Mouse (Mus musculus) activated CD4-positive, CD25-positive, alpha-beta regulatory T cell, adult 4 months (primary cell): Measurements from ENCODE around the gene Spaca7. TPM values are rescaled to one million over a fixed set of nuclear protein-coding genes. Genes with fewer than 3 reads are reported as not detected.
"Not testable (repeated sequence)": the region's sequence is repeated elsewhere in the genome, so short reads cannot be mapped to it uniquely, and the experiment has no call there.

Experiments
- ATAC-seq: one replicate; pipeline ENCODE4 v1.8.0; 2017
- polyA plus RNA-seq, 2 experiments: library from polyadenylated mRNA; unstranded; fragments of 100-300 nt; shearing (Covaris generic); gene quantifications; one replicate each; pipeline ENCODE4 v1.2.1; 2017

Spaca7 gene
- polyA plus RNA-seq, 2 experiments from 2014 or later = not detected

DNA sequence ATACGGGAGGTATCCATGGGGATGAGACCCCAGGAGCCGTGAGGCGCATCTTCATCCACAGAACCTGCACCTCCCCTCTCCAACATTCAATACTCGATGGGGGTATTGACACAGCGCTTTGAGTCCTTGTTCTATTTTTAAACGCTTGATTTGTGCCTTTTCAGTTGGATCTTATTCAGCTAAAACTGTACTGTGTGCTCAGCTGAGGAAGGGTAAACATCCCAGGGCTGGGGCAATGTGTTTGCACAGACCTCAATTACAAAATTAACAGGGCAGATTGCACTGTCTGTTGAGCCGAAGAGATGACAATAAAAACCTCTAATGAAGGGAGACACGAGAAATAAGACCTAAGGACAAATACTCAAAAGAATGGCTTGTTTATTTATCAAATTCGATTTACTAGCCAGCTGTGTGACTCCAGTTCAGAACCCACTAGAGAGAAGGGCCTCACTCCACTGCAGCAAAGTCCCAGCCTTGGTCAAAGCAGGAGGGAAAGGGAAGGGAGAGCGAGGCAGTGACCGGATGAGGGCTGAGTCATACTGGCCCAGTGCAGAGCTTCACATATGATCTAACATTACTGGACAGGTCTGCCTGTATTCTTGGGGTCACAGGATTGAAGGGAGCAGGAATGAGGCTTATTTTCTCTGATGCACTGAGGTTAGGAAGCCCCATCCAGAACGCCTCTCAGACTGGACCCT, 37.1 kb downstream of the Spaca7 start:
- no peak for ATAC-seq

DNA sequence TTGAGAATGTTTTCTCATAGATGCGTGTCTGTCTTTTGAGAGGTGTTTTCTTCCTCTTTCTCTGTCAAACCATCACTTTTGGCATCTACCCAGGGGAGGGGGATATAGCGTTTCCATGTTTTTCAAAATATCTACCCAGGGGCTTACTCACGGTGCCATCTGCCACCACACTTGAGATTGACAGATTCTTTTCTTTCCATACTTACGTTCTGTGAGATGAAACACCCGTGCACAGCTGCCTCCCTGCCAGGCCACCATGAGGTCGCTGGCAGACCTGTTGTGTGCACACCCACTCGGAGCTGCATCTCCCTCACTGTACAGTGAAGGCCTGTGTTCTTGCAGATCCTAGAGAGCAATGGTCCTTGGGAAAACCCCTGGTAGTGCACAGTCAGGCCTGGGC, 40.4 kb downstream of the Spaca7 start:
- no peak for ATAC-seq

DNA sequence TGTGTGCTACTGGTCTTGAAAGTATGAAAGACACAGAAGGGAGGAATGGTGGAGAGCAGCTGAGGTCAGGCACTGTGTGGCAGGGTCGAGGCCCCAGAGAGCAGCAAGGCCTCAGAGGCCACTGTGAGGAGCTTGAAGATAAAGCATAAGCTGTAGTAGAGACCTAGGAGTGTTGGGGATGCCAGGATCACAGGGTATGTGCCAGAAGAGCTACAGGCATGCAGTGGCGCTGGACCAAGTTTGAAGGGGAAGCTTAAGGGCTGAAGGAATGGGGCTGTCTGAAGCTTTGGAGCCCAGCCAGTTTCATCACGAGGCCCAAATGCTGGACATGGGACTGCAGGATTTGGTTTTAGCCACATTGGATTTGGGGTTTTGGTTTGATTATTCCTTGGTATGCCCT, 44.5 kb downstream of the Spaca7 start:
- ATAC-seq = not testable (repeated sequence)

- no peak for ATAC-seq
These were observed 48.9 kb downstream of the Spaca7 start for GRCm38 (mm10) chr8:12621550-12622222.

DNA sequence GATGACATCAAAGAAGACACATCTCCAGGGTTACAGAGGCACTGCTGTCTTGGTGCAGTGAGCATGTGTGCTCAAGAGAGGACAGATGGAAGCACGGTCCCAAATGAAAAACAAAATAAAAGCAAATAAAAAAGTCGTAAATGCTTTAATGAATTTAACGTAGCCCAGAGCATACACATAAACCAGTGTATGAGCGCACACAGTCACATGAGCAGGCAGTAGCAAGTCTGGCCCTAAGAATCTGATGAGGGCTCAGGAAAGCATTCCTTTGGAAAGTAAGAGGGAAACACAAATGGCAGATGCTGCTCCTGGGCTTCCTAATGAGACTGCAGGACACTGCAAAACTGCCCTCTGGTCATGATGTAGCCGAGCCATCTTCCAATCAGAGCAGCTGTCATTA, 53.1 kb downstream of the Spaca7 start:
- ATAC-seq = no peak

- ATAC-seq = peak; percentile 36
These were observed 56.2 kb downstream of the Spaca7 start for GRCm38 (mm10) chr8:12629079-12629478.

DNA sequence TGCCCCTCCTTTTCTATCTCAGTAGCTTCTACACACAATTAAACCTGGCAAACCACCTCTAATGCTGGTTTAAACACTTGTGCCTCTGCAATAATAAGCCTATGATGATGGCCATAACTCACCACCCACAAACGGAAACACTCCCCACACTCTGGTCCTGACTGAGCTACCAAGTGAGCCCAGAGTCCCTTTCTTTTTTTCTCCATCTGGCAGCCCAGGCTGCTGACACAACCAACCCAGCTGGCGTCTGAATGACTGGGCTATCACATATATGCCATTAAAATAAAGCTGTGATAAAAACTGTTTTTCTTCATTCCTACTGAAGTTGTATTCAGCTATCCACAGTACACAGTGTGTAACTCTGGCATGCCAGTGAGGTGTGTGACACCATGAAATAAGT, 62.5 kb downstream of the Spaca7 start:
- ATAC-seq = no peak

GRCm38 (mm10) chr8:12638446-12638845, 65.6 kb downstream of the Spaca7 start:
- ATAC-seq = no peak

- ATAC-seq = no peak
These were observed 68.7 kb downstream of the Spaca7 start for GRCm38 (mm10) chr8:12641527-12641926.

DNA sequence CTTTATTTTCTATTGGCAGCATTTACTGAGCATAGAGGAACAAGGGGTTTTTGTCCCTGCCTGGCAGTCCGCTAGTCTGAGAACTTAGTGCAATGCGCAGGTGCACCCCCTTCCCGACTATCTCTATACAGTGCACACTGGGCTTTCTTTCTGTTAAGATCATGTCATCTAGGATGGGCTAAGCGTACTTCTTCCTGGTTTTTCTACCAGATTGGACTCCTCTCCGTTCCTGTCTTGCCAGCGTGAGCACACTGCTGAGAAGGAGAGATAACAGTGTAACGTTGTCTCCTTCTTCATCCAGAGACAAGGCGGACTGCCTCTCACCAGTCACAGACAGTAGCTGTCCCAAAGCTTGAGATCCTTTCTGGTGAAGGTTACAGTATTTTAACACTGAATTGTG, 71.5 kb downstream of the Spaca7 start:
- ATAC-seq = no peak

DNA sequence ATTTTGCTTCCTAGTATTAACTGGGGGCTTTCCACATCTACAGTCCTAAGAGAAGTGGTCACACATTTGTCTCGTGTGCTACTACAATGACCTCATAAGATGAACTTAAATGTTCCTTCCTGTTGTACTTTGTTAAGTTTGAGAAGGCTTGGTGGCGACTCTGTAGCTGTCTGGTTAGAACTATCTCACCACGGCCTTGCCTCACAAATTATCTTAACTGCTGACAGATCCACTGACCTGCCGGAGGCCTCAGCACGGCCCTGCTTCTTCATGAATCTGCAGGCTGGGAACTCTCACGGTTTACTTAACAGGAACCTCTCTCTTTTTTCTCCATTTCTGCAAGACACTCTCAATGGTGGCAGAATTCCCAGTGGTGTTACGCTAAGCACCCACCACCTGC, 72.1 kb downstream of the Spaca7 start:
- no peak for ATAC-seq

- no peak for ATAC-seq
These were observed 73.7 kb downstream of the Spaca7 start for GRCm38 (mm10) chr8:12646536-12646935.

DNA sequence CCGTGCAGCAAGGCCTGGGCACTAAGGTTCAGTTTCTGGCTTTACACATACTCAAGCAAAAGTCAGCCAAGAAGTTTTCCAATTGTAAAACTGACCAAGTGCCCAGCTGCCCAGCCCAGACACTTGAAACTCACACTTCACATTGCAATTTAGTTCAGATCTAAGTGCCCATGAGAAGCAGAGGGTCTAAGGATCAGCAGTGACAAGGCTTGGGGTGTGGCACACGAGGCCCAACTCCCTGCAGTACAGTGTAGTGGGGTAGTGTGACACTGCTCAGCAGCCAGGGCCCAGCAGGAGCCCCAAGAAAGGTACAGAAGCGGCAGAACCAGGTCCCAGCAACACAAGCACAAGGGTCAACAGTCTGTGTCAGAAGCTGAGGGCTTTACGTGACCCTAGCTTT, 76.1 kb downstream of the Spaca7 start:
- ATAC-seq = no peak

Other genes starting within 250 kb of the Spaca7 start
- not detected for gene Sox1, start 177.7 kb upstream of the Spaca7 start, polyA plus RNA-seq
- 10 to 100 TPM; 40.4 to 42.8 TPM for gene Tubgcp3, start 99.2 kb downstream of the Spaca7 start, polyA plus RNA-seq
- 1 to 10 TPM; 4.4 to 5.2 TPM for gene Atp11a, start 184.0 kb downstream of the Spaca7 start, polyA plus RNA-seq